Mouse (Mus musculus): ENCODE measurements around the gene Cacna1h. TPM values are rescaled to one million over a fixed set of nuclear protein-coding genes. Genes with fewer than 3 reads are reported as not detected.

The Cacna1h gene
- polyA plus RNA-seq, 1 experiment from 2014 or later, result 2.2 TPM

DNA sequence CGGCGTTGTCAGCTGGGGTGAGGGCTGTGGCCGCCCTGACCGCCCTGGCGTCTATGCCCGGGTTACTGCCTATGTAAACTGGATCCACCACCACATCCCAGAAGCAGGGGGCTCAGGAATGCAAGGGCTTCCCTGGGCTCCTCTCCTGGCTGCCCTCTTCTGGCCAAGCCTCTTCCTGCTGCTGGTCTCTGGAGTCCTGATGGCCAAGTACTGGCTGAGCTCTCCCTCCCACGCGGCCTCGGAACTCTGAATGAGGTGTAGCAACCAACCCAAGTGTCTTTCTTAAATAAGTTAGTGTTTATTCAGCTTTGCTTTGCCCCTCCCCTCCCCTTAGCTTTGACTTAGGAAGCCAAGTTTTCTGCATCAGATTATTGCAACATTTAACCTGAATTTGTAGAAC, 59.6 kb downstream of the Cacna1h start:
- WGBS, result 40% methylated on average over 9 of the region's 9 CpGs
- Histone ChIP-seq H3K4me1 (ENCODE audit: control insufficient read depth, insufficient read depth, low read length) (0 out of 2 replicates have a peak, but pooled peaks cover 2% of the 10 kb centered on the region), H3K9ac (ENCODE audit: low read depth, low read length) (no peak overlapping the region), H3K27me3 (replicated peaks; ENCODE audit: control insufficient read depth, insufficient read depth, low read length) (no peaks in the 10 kb centered on the region), H3K4me3 (ENCODE audit: low read length) (no peak overlapping the region), H3K4me2 (ENCODE audit: low read depth, low read length) (no peak overlapping the region), H3K27ac (ENCODE audit: low read length) (no peak overlapping the region), H3K36me3 (ENCODE audit: control insufficient read depth, insufficient read depth, low read length) (no peaks in the 10 kb centered on the region), H3K9me3 (ENCODE audit: control insufficient read depth, low read length) (no peaks in the 10 kb centered on the region)
- no peak for ATAC-seq

DNA sequence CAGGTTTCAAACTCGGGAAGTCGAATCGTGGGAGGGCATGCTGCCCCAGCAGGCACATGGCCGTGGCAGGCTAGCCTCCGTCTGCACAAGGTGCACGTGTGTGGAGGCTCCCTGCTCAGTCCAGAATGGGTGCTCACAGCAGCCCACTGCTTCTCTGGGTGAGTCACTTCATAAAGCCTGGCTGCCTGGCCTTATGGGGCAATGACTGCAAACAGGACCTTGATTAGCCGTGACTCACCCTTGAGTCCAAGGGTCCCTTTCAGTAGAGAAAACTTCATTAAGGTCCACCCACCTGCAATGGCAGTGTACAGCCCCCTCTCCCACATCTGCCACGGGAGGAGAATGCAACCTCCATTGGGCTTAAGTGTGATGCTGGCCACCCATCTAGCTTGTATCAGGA, 61.1 kb downstream of the Cacna1h start:
- Histone ChIP-seq H3K9ac (ENCODE audit: low read depth, low read length) (no peak overlapping the region), H3K4me2 (ENCODE audit: low read depth, low read length) (no peak overlapping the region), H3K27me3 (replicated peaks; ENCODE audit: control insufficient read depth, insufficient read depth, low read length) (no peaks in the 10 kb centered on the region), H3K4me1 (ENCODE audit: control insufficient read depth, insufficient read depth, low read length) (0 out of 2 replicates have a peak, but pooled peaks cover 2% of the 10 kb centered on the region), H3K36me3 (ENCODE audit: control insufficient read depth, insufficient read depth, low read length) (no peaks in the 10 kb centered on the region), H3K27ac (ENCODE audit: low read length) (0 out of 2 replicates have a peak overlapping the region, but pooled peaks have one; percentile 51), H3K4me3 (ENCODE audit: low read length) (no peak overlapping the region), H3K9me3 (ENCODE audit: control insufficient read depth, low read length) (no peaks in the 10 kb centered on the region)
- ATAC-seq, result peak; percentile 88
- 61% methylated on average over 8 of the region's 8 CpGs for WGBS

DNA sequence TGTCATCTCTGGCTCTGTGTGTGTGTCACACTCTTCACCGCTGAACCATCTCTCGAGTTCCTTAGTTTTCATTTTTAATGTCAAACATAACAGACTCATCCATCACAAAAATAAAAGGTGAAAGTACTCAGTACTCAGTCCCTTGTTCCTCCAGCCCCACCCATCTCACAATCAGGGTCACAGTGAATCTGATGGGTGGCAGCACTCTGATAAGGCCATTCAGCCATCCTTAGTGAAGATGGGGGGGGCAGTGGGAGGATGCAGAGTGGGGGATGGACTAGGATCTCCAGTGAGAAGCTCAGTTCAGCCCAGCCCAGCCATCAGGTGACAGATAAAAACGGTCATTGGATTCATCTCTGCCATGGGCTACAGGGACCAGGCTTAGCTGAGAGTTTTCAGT, 64.6 kb downstream of the Cacna1h start, which contains the start of gene Tpsg1:
Gene Tpsg1 (plus strand): TSS at position 301 of the 400 bp plus-strand sequence.
- H3K4me2 ChIP-seq (ENCODE audit: low read depth, low read length), result no peak within 1 kb of the TSS
- H3K9ac ChIP-seq (ENCODE audit: low read depth, low read length), result no peak within 1 kb of the TSS
- H3K27ac ChIP-seq (ENCODE audit: low read length), result no peak within 1 kb of the TSS
- no peaks in the 10 kb centered on the region for H3K36me3 ChIP-seq (ENCODE audit: control insufficient read depth, insufficient read depth, low read length)
- ATAC-seq, result no peak
- H3K4me3 ChIP-seq (ENCODE audit: low read length), result no peak within 1 kb of the TSS
- WGBS, result 72% methylated on average over 3 of the region's 3 CpGs
- no peaks in the 10 kb centered on the region for H3K9me3 ChIP-seq (ENCODE audit: control insufficient read depth, low read length)
- 0 out of 2 replicates have a peak, but pooled peaks cover 2% of the 10 kb centered on the region for H3K4me1 ChIP-seq (ENCODE audit: control insufficient read depth, insufficient read depth, low read length)
- H3K27me3 ChIP-seq (replicated peaks; ENCODE audit: control insufficient read depth, insufficient read depth, low read length), result 0 out of 2 replicates have a peak, but pooled peaks cover 2% of the 10 kb centered on the region

DNA sequence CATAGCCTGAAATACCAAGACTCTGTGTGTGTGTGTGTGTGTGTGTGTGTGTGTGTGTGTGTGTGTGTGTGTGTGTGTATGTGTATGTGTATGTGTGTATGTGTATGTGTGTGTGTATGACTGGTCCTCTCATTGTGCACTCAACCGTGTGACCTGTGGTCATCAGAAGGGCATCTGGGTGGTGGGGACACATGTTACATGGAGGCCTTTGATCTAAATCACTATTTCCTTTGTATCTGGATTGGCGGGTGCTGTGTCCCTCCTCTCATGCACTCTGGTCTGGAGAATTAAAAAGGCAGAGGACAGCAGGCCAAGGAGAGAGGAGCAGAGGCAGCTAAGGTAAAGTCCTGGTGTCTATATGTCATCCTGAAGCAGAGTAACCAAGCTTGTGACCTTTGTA, 67.6 kb downstream of the Cacna1h start, which contains the start of gene Tpsb2:
Gene Tpsb2 (plus strand): TSS at position 301 of the 400 bp plus-strand sequence.
- WGBS, result 78% methylated on average over 2 of the region's 2 CpGs
- no peak for ATAC-seq
- no peaks in the 10 kb centered on the region for H3K36me3 ChIP-seq (ENCODE audit: control insufficient read depth, insufficient read depth, low read length)

DNA sequence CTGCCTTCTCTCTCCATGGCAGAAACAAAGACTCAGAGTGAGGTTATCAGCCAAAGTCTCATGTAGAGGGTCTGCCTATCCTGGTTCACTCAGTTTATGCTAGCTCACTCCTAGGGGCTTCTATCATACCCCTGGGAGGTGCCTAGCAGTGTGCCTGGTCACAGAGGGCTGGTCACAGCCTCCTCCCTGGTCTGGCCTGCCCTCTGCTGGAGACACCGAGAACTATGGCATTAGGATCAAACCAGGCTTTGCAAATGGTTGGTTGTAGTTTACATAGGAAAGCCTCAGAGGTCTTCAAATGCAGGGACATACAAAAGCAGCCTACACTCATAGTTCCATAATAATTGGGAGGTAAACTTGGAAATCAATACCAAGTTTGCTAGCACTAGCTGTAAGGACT, 69.9 kb downstream of the Cacna1h start:
- no peaks in the 10 kb centered on the region for H3K9me3 ChIP-seq (ENCODE audit: control insufficient read depth, low read length)
- no peak overlapping the region for H3K4me2 ChIP-seq (ENCODE audit: low read depth, low read length)
- H3K27ac ChIP-seq (ENCODE audit: low read length), result no peak overlapping the region
- no peak overlapping the region for H3K4me3 ChIP-seq (ENCODE audit: low read length)
- WGBS, result 0% methylated on average over 1 of the region's 1 CpGs
- no peak overlapping the region for H3K9ac ChIP-seq (ENCODE audit: low read depth, low read length)
- no peak for ATAC-seq
- 0 out of 2 replicates have a peak, but pooled peaks cover 2% of the 10 kb centered on the region for H3K27me3 ChIP-seq (replicated peaks; ENCODE audit: control insufficient read depth, insufficient read depth, low read length)
- no peaks in the 10 kb centered on the region for H3K36me3 ChIP-seq (ENCODE audit: control insufficient read depth, insufficient read depth, low read length)
- no peaks in the 10 kb centered on the region for H3K4me1 ChIP-seq (ENCODE audit: control insufficient read depth, insufficient read depth, low read length)

More for the DNA sequence above, 67.6 kb downstream of the Cacna1h start, which contains the start of gene Tpsb2:
- Histone ChIP-seq H3K27me3 (replicated peaks; ENCODE audit: control insufficient read depth, insufficient read depth, low read length) (0 out of 2 replicates have a peak, but pooled peaks cover 2% of the 10 kb centered on the region), H3K27ac (ENCODE audit: low read length) (no peak within 1 kb of the TSS), H3K9me3 (ENCODE audit: control insufficient read depth, low read length) (no peaks in the 10 kb centered on the region), H3K4me3 (ENCODE audit: low read length) (no peak within 1 kb of the TSS), H3K4me1 (ENCODE audit: control insufficient read depth, insufficient read depth, low read length) (no peaks in the 10 kb centered on the region), H3K4me2 (ENCODE audit: low read depth, low read length) (no peak within 1 kb of the TSS), H3K9ac (ENCODE audit: low read depth, low read length) (no peak within 1 kb of the TSS)

DNA sequence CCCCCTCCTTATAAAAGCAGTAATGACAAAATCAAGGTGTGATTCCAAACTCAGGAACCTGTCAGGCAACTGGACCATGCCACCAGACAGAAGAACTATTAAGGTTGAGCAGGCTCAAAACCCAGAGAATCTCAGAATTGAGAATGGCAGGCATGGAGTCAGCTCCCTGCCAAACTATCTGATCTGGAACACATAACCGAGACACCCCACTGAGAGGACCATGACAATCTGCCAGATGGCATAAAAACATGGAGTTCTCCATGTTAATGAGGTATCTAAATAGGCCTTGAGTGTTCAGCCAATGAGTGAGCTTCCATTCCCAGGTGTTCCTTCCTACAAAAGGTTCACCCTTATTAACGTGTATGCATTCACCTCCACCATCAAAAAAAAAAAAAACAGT, 72.3 kb downstream of the Cacna1h start:
- no peak for ATAC-seq
- Histone ChIP-seq H3K9me3 (ENCODE audit: control insufficient read depth, low read length) (no peaks in the 10 kb centered on the region), H3K27ac (ENCODE audit: low read length) (no peak overlapping the region), H3K4me3 (ENCODE audit: low read length) (no peak overlapping the region), H3K27me3 (replicated peaks; ENCODE audit: control insufficient read depth, insufficient read depth, low read length) (0 out of 2 replicates have a peak, but pooled peaks cover under 1% of the 10 kb centered on the region), H3K4me1 (ENCODE audit: control insufficient read depth, insufficient read depth, low read length) (no peaks in the 10 kb centered on the region), H3K36me3 (ENCODE audit: control insufficient read depth, insufficient read depth, low read length) (no peaks in the 10 kb centered on the region), H3K9ac (ENCODE audit: low read depth, low read length) (no peak overlapping the region), H3K4me2 (ENCODE audit: low read depth, low read length) (no peak overlapping the region)
- 72% methylated on average over 2 of the region's 2 CpGs for WGBS

DNA sequence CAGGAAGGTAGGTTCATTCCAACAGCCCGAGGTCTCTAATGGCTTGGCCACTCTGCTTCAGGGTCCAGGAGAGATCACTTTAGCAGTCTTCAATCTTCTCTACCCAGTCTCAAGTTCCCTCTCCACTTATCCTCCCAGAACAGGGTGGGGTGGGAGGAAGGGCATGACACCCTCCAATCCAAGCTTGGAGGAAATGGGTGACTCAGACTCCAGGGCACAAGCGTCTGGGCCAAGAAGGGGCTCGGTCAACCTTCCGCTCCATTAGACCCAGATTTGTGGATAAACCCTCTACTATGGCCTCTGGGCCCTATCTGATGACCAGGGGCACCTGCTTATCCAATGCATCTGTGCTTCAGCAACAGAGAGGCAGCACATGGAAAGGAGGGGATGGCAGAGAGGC, 88.1 kb downstream of the Cacna1h start, which contains the start of gene Tpsab1:
Gene Tpsab1 (minus strand): TSS at position 101 of the 400 bp plus-strand sequence.
- H3K27me3 ChIP-seq (replicated peaks; ENCODE audit: control insufficient read depth, insufficient read depth, low read length), result no peaks in the 10 kb centered on the region
- H3K9me3 ChIP-seq (ENCODE audit: control insufficient read depth, low read length), result no peaks in the 10 kb centered on the region
- no peak within 1 kb of the TSS for H3K9ac ChIP-seq (ENCODE audit: low read depth, low read length)
- no peak within 1 kb of the TSS for H3K27ac ChIP-seq (ENCODE audit: low read length)
- no peak within 1 kb of the TSS for H3K4me2 ChIP-seq (ENCODE audit: low read depth, low read length)
- H3K4me3 ChIP-seq (ENCODE audit: low read length), result no peak within 1 kb of the TSS
- H3K4me1 ChIP-seq (ENCODE audit: control insufficient read depth, insufficient read depth, low read length), result no peaks in the 10 kb centered on the region
- no peak for ATAC-seq
- H3K36me3 ChIP-seq (ENCODE audit: control insufficient read depth, insufficient read depth, low read length), result no peaks in the 10 kb centered on the region
- WGBS, result 97% methylated on average over 4 of the region's 4 CpGs

DNA sequence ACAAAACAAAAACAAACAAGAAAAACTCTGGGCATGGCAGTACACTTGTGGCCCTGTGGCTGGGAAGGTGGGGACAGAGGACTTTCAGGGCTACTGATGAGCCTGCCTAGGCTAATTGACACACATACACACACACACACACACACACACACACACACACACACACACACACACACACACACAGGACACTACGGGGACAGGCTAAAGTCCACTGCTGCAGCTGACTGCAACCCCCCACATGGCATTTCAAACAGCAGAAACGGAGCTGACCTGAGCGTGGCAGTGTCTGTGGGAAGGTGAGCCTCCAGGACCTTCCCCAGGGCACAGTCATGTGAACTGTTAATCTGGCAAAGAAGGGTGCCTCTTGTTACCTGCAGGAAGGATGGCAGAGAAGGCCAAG, 92.1 kb downstream of the Cacna1h start:
- Histone ChIP-seq H3K27me3 (replicated peaks; ENCODE audit: control insufficient read depth, insufficient read depth, low read length) (no peaks in the 10 kb centered on the region), H3K4me3 (ENCODE audit: low read length) (no peak overlapping the region), H3K9me3 (ENCODE audit: control insufficient read depth, low read length) (no peaks in the 10 kb centered on the region), H3K36me3 (ENCODE audit: control insufficient read depth, insufficient read depth, low read length) (no peaks in the 10 kb centered on the region), H3K9ac (ENCODE audit: low read depth, low read length) (no peak overlapping the region), H3K27ac (ENCODE audit: low read length) (no peak overlapping the region), H3K4me2 (ENCODE audit: low read depth, low read length) (no peak overlapping the region), H3K4me1 (ENCODE audit: control insufficient read depth, insufficient read depth, low read length) (no peaks in the 10 kb centered on the region)
- 39% methylated on average over 3 of the region's 3 CpGs for WGBS
- no peak for ATAC-seq

DNA sequence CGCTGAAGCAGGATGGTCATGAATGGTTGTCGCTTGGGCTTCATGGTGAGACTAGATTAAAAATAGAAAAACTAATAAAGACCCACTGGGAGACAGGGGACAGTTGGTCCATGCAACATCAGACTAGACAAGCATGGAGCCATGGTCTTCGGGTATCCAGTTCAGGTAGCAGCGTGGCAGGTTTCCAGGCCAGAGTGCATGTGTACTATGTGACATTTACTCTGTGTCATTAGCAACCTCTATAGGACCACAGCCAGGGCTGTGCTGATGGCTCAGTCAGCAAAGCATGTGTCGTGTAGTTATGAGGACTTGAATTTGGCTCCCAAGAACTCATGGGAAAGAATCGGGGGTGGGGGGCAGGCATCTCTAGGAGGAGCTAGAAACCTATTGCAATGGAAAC, 93.6 kb downstream of the Cacna1h start:
- H3K36me3 ChIP-seq (ENCODE audit: control insufficient read depth, insufficient read depth, low read length), result no peaks in the 10 kb centered on the region
- no peak for ATAC-seq
- H3K4me2 ChIP-seq (ENCODE audit: low read depth, low read length), result no peak overlapping the region
- H3K9me3 ChIP-seq (ENCODE audit: control insufficient read depth, low read length), result no peaks in the 10 kb centered on the region
- no peaks in the 10 kb centered on the region for H3K4me1 ChIP-seq (ENCODE audit: control insufficient read depth, insufficient read depth, low read length)
- no peak overlapping the region for H3K4me3 ChIP-seq (ENCODE audit: low read length)
- no peak overlapping the region for H3K27ac ChIP-seq (ENCODE audit: low read length)
- H3K9ac ChIP-seq (ENCODE audit: low read depth, low read length), result no peak overlapping the region
- no peaks in the 10 kb centered on the region for H3K27me3 ChIP-seq (replicated peaks; ENCODE audit: control insufficient read depth, insufficient read depth, low read length)
- WGBS, result 83% methylated on average over 6 of the region's 6 CpGs

DNA sequence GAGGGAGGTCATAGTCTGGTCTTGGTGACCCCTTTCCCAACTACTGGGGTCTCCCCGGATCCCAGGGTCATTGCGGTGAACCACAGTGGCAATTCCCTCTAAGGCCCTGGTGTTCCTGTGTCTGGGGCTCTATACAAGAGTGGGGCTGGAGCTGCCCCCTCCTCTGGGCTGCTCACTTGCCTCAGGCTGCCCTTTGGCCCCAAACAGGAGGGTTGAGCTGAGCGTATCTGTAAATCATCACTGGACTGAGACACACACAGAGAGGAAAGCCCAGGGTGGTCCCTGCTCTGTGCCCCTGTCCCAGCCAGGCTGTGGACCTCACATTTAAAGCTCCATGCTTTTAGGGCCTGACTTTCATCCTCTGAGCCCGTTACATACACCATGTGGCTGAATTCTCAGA, 95.4 kb downstream of the Cacna1h start:
- Histone ChIP-seq H3K9ac (ENCODE audit: low read depth, low read length) (no peak overlapping the region), H3K4me1 (ENCODE audit: control insufficient read depth, insufficient read depth, low read length) (no peaks in the 10 kb centered on the region), H3K27ac (ENCODE audit: low read length) (no peak overlapping the region), H3K27me3 (replicated peaks; ENCODE audit: control insufficient read depth, insufficient read depth, low read length) (no peaks in the 10 kb centered on the region), H3K4me2 (ENCODE audit: low read depth, low read length) (no peak overlapping the region), H3K9me3 (ENCODE audit: control insufficient read depth, low read length) (no peaks in the 10 kb centered on the region), H3K36me3 (ENCODE audit: control insufficient read depth, insufficient read depth, low read length) (no peaks in the 10 kb centered on the region), H3K4me3 (ENCODE audit: low read length) (no peak overlapping the region)
- WGBS, result 70% methylated on average over 4 of the region's 4 CpGs
- no peak for ATAC-seq

All from intestine, embryonic 16.5 days (tissue).